Mouse (Mus musculus) forelimb bud, embryonic 11.5 days (tissue): Measurements from ENCODE around the gene Cep170b.

Experiments
- DNase-seq: peaks from one replicate; pipeline ENCODE4 v3.0.0-alpha.2; 2012; ENCODE audit warnings: low read depth, low spot score

The Cep170b gene

GRCm38 (mm10) chr12:112763176-112763575, 42.9 kb downstream of the Cep170b start:
- no peak for DNase-seq

- DNase-seq, result no peak
Measured at GRCm38 (mm10) chr12:112764141-112764540, 43.9 kb downstream of the Cep170b start.

GRCm38 (mm10) chr12:112764991-112765390, 44.7 kb downstream of the Cep170b start:
- no peak for DNase-seq

- no peak for DNase-seq
Measured at GRCm38 (mm10) chr12:112766586-112766985, 46.3 kb downstream of the Cep170b start.

GRCm38 (mm10) chr12:112767036-112767890, 47.0 kb downstream of the Cep170b start:
- DNase-seq, result no peak

- DNase-seq, result no peak
Measured at GRCm38 (mm10) chr12:112768166-112768565, 47.9 kb downstream of the Cep170b start.

- no peak for DNase-seq
Measured at GRCm38 (mm10) chr12:112769031-112769430, 48.8 kb downstream of the Cep170b start.

GRCm38 (mm10) chr12:112769751-112770150, 49.5 kb downstream of the Cep170b start:
- no peak for DNase-seq

GRCm38 (mm10) chr12:112770396-112770795, 50.1 kb downstream of the Cep170b start:
- no peak for DNase-seq

GRCm38 (mm10) chr12:112772306-112772705, 52.1 kb downstream of the Cep170b start:
- no peak for DNase-seq

GRCm38 (mm10) chr12:112773366-112773765, 53.1 kb downstream of the Cep170b start:
- DNase-seq, result no peak

GRCm38 (mm10) chr12:112774026-112774425, 53.8 kb downstream of the Cep170b start:
- no peak for DNase-seq

- DNase-seq, result no peak
Measured at GRCm38 (mm10) chr12:112774481-112774880, 54.2 kb downstream of the Cep170b start.

GRCm38 (mm10) chr12:112791026-112791425, 70.8 kb downstream of the Cep170b start:
- DNase-seq, result no peak

- no peak for DNase-seq
Measured at GRCm38 (mm10) chr12:112793601-112794355, 73.5 kb downstream of the Cep170b start.

- no peak for DNase-seq
Measured at GRCm38 (mm10) chr12:112794356-112794816, 74.1 kb downstream of the Cep170b start.

GRCm38 (mm10) chr12:112794998-112795397, 74.7 kb downstream of the Cep170b start:
- DNase-seq, result no peak

GRCm38 (mm10) chr12:112795466-112796104, 75.3 kb downstream of the Cep170b start:
- no peak for DNase-seq
